Mouse (Mus musculus) ES-Bruce4 (cell line): ENCODE results near the gene Tmem248. TPM values are rescaled to one million over a fixed set of nuclear protein-coding genes. Genes with fewer than 3 reads are reported as not detected.
"Not testable (repeated sequence)": the region's sequence is repeated elsewhere in the genome, so short reads cannot be mapped to it uniquely, and the experiment has no call there.

ENCODE experiments used
- H3K27ac ChIP-seq: 2 replicates; pipeline ENCODE4 v1.5.1; 2012; ENCODE audit warnings: low read length, inconsistent platforms; ENCODE audit not compliant: insufficient read depth
- H3K27me3 ChIP-seq: 2 replicates; pipeline ENCODE4 v1.6.1; 2012; ENCODE audit warnings: mild to moderate bottlenecking, low read length, inconsistent platforms; ENCODE audit not compliant: control insufficient read depth, poor library complexity, insufficient read depth, severe bottlenecking
- H3K36me3 ChIP-seq: 2 replicates; pipeline ENCODE4 v1.6.1; 2012; ENCODE audit warnings: inconsistent platforms, mild to moderate bottlenecking, low read length, moderate library complexity; ENCODE audit not compliant: control insufficient read depth, poor library complexity, insufficient read depth, severe bottlenecking
- H3K4me1 ChIP-seq: one replicate; pipeline ENCODE4 v1.8.1; 2011; ENCODE audit warnings: low read length; ENCODE audit not compliant: control insufficient read depth, insufficient read depth
- H3K4me3 ChIP-seq: 2 replicates; pipeline ENCODE4 v1.5.1; 2011; ENCODE audit warnings: low read depth, mild to moderate bottlenecking, low read length
- H3K9ac ChIP-seq: 2 replicates; pipeline ENCODE4 v1.6.1; 2012; ENCODE audit warnings: low read depth, mild to moderate bottlenecking, inconsistent platforms; ENCODE audit not compliant: poor library complexity, severe bottlenecking
- H3K9me3 ChIP-seq: replicated peaks from 2 replicates; pipeline ENCODE4 v1.6.1; 2012; ENCODE audit warnings: mild to moderate bottlenecking, low read length, inconsistent platforms; ENCODE audit not compliant: control insufficient read depth, poor library complexity, insufficient read depth, severe bottlenecking
- CTCF ChIP-seq: IDR thresholded peaks from one replicate; pipeline ENCODE4 v1.8.1; 2011; ENCODE audit warnings: low read depth, low read length
- EP300 ChIP-seq: IDR thresholded peaks from 2 replicates; pipeline ENCODE4 v1.6.1; 2011; ENCODE audit warnings: low read depth, low read length; ENCODE audit not compliant: insufficient read depth
- POLR2A ChIP-seq: IDR thresholded peaks from one replicate; pipeline ENCODE4 v1.8.1; 2011; ENCODE audit warnings: low read length; ENCODE audit not compliant: insufficient read depth
- polyA plus RNA-seq: library from polyadenylated mRNA; stranded (reverse); fragments of >200 nt; gene quantifications from 2 replicates; pipeline ENCODE4 v1.2.4, GENCODE M21; 2011; ENCODE audit warnings: low read depth; ENCODE audit not compliant: missing spikeins, insufficient read depth, insufficient read length

The Tmem248 gene
- polyA plus RNA-seq, 1 experiment, result 60.2 TPM

GRCm38 (mm10) chr5:130239856-130240255 is 23.0 kb downstream of the Tmem248 start:
- H3K9me3 ChIP-seq, result no peaks in the 10 kb centered on the region
- no peaks in the 10 kb centered on the region for H3K27me3 ChIP-seq
- H3K4me3 ChIP-seq, result no peak overlapping the region
- TF ChIP-seq CTCF (no peak), POLR2A (no peak), EP300 (no peak)
- no peak overlapping the region for H3K9ac ChIP-seq
- peaks cover 73% of the 10 kb centered on the region for H3K36me3 ChIP-seq
- no peaks in the 10 kb centered on the region for H3K4me1 ChIP-seq
- no peak overlapping the region for H3K27ac ChIP-seq

GRCm38 (mm10) chr5:130241426-130241825 is 24.5 kb downstream of the Tmem248 start:
- no peak overlapping the region for H3K4me3 ChIP-seq
- H3K9me3 ChIP-seq, result no peaks in the 10 kb centered on the region
- no peak overlapping the region for H3K27ac ChIP-seq
- H3K9ac ChIP-seq, result no peak overlapping the region
- no peaks in the 10 kb centered on the region for H3K27me3 ChIP-seq
- no peaks in the 10 kb centered on the region for H3K4me1 ChIP-seq
- H3K36me3 ChIP-seq, result peaks cover 70% of the 10 kb centered on the region
- TF ChIP-seq CTCF (no peak), POLR2A (no peak), EP300 (no peak)

- Histone ChIP-seq H3K36me3 (peaks cover 81% of the 10 kb centered on the region), H3K4me3 (no peak overlapping the region), H3K9me3 (no peaks in the 10 kb centered on the region), H3K27me3 (no peaks in the 10 kb centered on the region), H3K9ac (no peak overlapping the region), H3K4me1 (no peaks in the 10 kb centered on the region), H3K27ac (no peak overlapping the region)
- TF ChIP-seq EP300 (no peak), CTCF (no peak), POLR2A (no peak)
Measured at GRCm38 (mm10) chr5:130247823-130248222, 30.9 kb downstream of the Tmem248 start.

- Histone ChIP-seq H3K9me3 (no peaks in the 10 kb centered on the region), H3K9ac (peak overlapping the region; percentile 83), H3K4me3 (peak overlapping the region; percentile 95), H3K27me3 (no peaks in the 10 kb centered on the region), H3K36me3 (peaks cover 38% of the 10 kb centered on the region), H3K4me1 (no peaks in the 10 kb centered on the region), H3K27ac (peak overlapping the region; percentile 24)
- TF ChIP-seq POLR2A, result no peak
- TF ChIP-seq CTCF, result no peak
- TF ChIP-seq EP300, result no peak
Measured at GRCm38 (mm10) chr5:130254164-130255016, 37.5 kb downstream of the Tmem248 start.

GRCm38 (mm10) chr5:130255017-130255720 is 38.3 kb downstream of the Tmem248 start, which contains the start of the genes Sbds and Tyw1:
Gene Sbds (minus strand): TSS chr5:130255530.
Gene Tyw1 (plus strand): TSS chr5:130255619.
- H3K36me3 ChIP-seq, result peaks cover 32% of the 10 kb centered on the region
- no peaks in the 10 kb centered on the region for H3K9me3 ChIP-seq
- H3K9ac ChIP-seq, result peak within 1 kb of the TSS; percentile 83
- H3K4me3 ChIP-seq, result peak within 1 kb of the TSS; percentile 95
- TF ChIP-seq POLR2A, result peak; percentile 69
- no peak for TF ChIP-seq EP300
- TF ChIP-seq CTCF, result no peak
- H3K27me3 ChIP-seq, result no peaks in the 10 kb centered on the region
- H3K27ac ChIP-seq, result peak within 1 kb of the TSS; percentile 76
- no peaks in the 10 kb centered on the region for H3K4me1 ChIP-seq

GRCm38 (mm10) chr5:130255799-130256525 is 39.1 kb downstream of the Tmem248 start:
- Histone ChIP-seq H3K27ac (peak overlapping the region; percentile 76), H3K9ac (peak overlapping the region; percentile 65), H3K4me3 (peak overlapping the region; percentile 85), H3K36me3 (peaks cover 27% of the 10 kb centered on the region)
- not testable (repeated sequence) for H3K4me1 ChIP-seq, H3K9me3 ChIP-seq, H3K27me3 ChIP-seq
